Mouse (Mus musculus) MEL (cell line): ENCODE results near the gene Gm28042. TPM values are rescaled to one million over a fixed set of nuclear protein-coding genes. Genes with fewer than 3 reads are reported as not detected.

Experiments used
- DNase-seq: peaks from one replicate; pipeline ENCODE4 v3.0.0; 2011; ENCODE audit warnings: low read depth, low spot score
- H3K27ac ChIP-seq: 2 replicates; pipeline ENCODE4 v1.5.1; 2012; ENCODE audit warnings: low read depth, mild to moderate bottlenecking, control low read depth, low read length, moderate library complexity; ENCODE audit not compliant: control insufficient read depth
- H3K27me3 ChIP-seq, 2 experiments: fragments of 150-350 bp in 1 of 2; sonication (generic) in 1 of 2; 2 replicates each; pipeline ENCODE4 v1.6.1; 2012; ENCODE audit warnings: low read length in 2 of 2, mild to moderate bottlenecking in 2 of 2, improper control_type of control experiment in 1 of 2, moderate library complexity in 1 of 2; ENCODE audit not compliant: insufficient read depth in 2 of 2, control insufficient read depth in 1 of 2
- H3K36me3 ChIP-seq, 2 experiments: 2 replicates each; pipeline ENCODE4 v1.6.1; 2012 to 2014; ENCODE audit warnings: low read length in 2 of 2, improper control_type of control experiment in 1 of 2, inconsistent platforms in 1 of 2, mild to moderate bottlenecking in 1 of 2; ENCODE audit not compliant: insufficient read depth in 2 of 2, control insufficient read depth in 1 of 2
- H3K4me1 ChIP-seq, 2 experiments: fragments of 150-350 bp in 1 of 2; sonication (generic) in 1 of 2; 2 replicates each; pipeline ENCODE4 v1.6.1; 2012; ENCODE audit warnings: low read length in 2 of 2, improper control_type of control experiment in 1 of 2, mild to moderate bottlenecking in 1 of 2; ENCODE audit not compliant: insufficient read depth in 2 of 2, control insufficient read depth in 1 of 2
- H3K4me3 ChIP-seq, 2 experiments: fragments of 150-350 bp in 1 of 2; sonication (generic) in 1 of 2; 2 replicates each; pipeline ENCODE4 v1.5.1; 2012; ENCODE audit warnings: low read depth in 2 of 2, low read length in 2 of 2, mild to moderate bottlenecking in 2 of 2, moderate library complexity in 2 of 2, control low read depth in 1 of 2, improper control_type of control experiment in 1 of 2; ENCODE audit not compliant: control insufficient read depth in 1 of 2, insufficient read depth in 1 of 2
- H3K79me2 ChIP-seq: 2 replicates; pipeline ENCODE4 v1.6.1; 2012; ENCODE audit warnings: mild to moderate bottlenecking, low read length, moderate library complexity; ENCODE audit not compliant: control insufficient read depth, poor library complexity, insufficient read depth
- H3K9ac ChIP-seq: 2 replicates; pipeline ENCODE4 v1.6.1; 2012; ENCODE audit warnings: low read depth, mild to moderate bottlenecking, control low read depth, low read length, moderate library complexity; ENCODE audit not compliant: control insufficient read depth, poor library complexity, severe bottlenecking
- H3K9me3 ChIP-seq: fragments of 150-350 bp; sonication (generic); replicated peaks from 2 replicates; pipeline ENCODE4 v1.6.1; 2012; ENCODE audit warnings: mild to moderate bottlenecking, low read length, improper control_type of control experiment, moderate library complexity; ENCODE audit not compliant: insufficient read depth
- CTCF ChIP-seq, 3 experiments: IDR thresholded peaks in 2 of 3; conservative IDR thresholded peaks in 1 of 3; 2 replicates each; pipeline ENCODE4 v1.5.1; 2011 to 2012; ENCODE audit warnings: low read length in 3 of 3, low read depth in 2 of 3, mild to moderate bottlenecking in 2 of 3, improper control_type of control experiment in 1 of 3, inconsistent platforms in 1 of 3, mixed read lengths in 1 of 3, moderate library complexity in 1 of 3; ENCODE audit not compliant: control insufficient read depth in 1 of 3, insufficient read depth in 1 of 3, poor library complexity in 1 of 3, severe bottlenecking in 1 of 3
- EP300 ChIP-seq, 2 experiments: IDR thresholded peaks; 2 replicates each; pipeline ENCODE4 v1.6.1; 2011; ENCODE audit warnings: improper control_type of control experiment in 2 of 2, low read length in 2 of 2, low read depth in 1 of 2, mild to moderate bottlenecking in 1 of 2
- ETS1 ChIP-seq: IDR thresholded peaks from 2 replicates; pipeline ENCODE4 v1.6.1; 2012; ENCODE audit warnings: low read depth, mild to moderate bottlenecking, inconsistent platforms, low read length, improper control_type of control experiment, moderate library complexity
- KAT2A ChIP-seq: conservative IDR thresholded peaks from 2 replicates; pipeline ENCODE4 v1.6.1; 2012; ENCODE audit warnings: low read depth, low read length, improper control_type of control experiment, inconsistent platforms
- MXI1 ChIP-seq: IDR thresholded peaks from 2 replicates; pipeline ENCODE4 v1.6.1; 2011; ENCODE audit warnings: mild to moderate bottlenecking, low read depth, low read length, improper control_type of control experiment
- POLR2AphosphoS2 ChIP-seq: IDR thresholded peaks from 2 replicates; pipeline ENCODE4 v1.6.1; 2011; ENCODE audit warnings: low read length, improper control_type of control experiment
- RAD21 ChIP-seq: IDR thresholded peaks from 2 replicates; pipeline ENCODE4 v1.6.1; 2011; ENCODE audit warnings: mild to moderate bottlenecking, low read depth, low read length, improper control_type of control experiment
- TAL1 ChIP-seq: IDR thresholded peaks from 2 replicates; pipeline ENCODE4 v1.6.1; 2012; ENCODE audit warnings: mild to moderate bottlenecking, inconsistent platforms, low read length, moderate library complexity, mixed read lengths
- TCF12 ChIP-seq: IDR thresholded peaks from 2 replicates; pipeline ENCODE4 v1.6.1; 2014; ENCODE audit warnings: low read depth, mild to moderate bottlenecking, inconsistent platforms, low read length, improper control_type of control experiment, moderate library complexity
- ZNF384 ChIP-seq: IDR thresholded peaks from 2 replicates; pipeline ENCODE4 v1.6.1; 2012; ENCODE audit warnings: low read depth, mild to moderate bottlenecking, inconsistent platforms, low read length, improper control_type of control experiment
- polyA plus RNA-seq, 2 experiments: library from polyadenylated mRNA; stranded (reverse) in 1 of 2; unstranded in 1 of 2; fragments of >175 nt in 1 of 2; fragments of >200 nt in 1 of 2; gene quantifications; 2 replicates each; pipeline versions ENCODE4 v1.2.1 to v1.2.4; 2012; ENCODE audit warnings: low replicate concordance in 2 of 2, low read depth in 1 of 2; ENCODE audit not compliant: insufficient read length in 2 of 2, insufficient read depth in 1 of 2, missing spikeins in 1 of 2
- total RNA-seq: library from RNA; depleted of rRNA; stranded (reverse); fragments of 300-350 nt; gene quantifications from 2 replicates; pipeline ENCODE4 v1.2.3, GENCODE M21; 2012

Gm28042 gene
- total and polyA plus RNA-seq, 3 experiments, result 0.96 to 1.7 TPM; not detected in 1

DNA sequence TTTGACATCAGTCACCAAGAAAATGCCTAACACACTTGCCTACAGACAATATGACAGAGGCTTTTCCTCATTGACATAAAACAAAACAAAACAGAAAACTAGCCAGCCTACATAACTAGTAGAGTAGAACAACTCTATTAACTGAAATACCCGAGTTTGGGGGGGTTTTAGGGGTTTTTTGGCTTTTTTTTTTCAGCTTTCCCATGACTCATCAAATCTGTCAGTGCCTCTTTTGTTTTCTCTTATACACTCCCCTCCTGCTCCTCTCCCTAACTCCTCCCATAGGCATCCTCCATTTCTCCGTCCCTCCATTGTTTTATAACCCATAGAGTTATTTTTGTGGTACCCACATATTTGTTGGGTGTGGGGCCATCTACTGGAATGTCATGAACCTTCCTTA, 33.8 kb upstream of the Gm28042 start:
- Histone ChIP-seq H3K27ac (no peak overlapping the region), H3K79me2 (no peaks in the 10 kb centered on the region), H3K36me3 (no peaks in the 10 kb centered on the region), H3K4me1 (no peaks in the 10 kb centered on the region), H3K4me3 (no peak overlapping the region), H3K9ac (no peak overlapping the region)
- TF ChIP-seq ZNF384 (0 out of 2 replicates have a peak, but pooled peaks have one; percentile 18), TAL1 (no peak)
- TF ChIP-seq, all 39 proteins: peak for 1
- no peak for DNase-seq
- Histone ChIP-seq H3K27me3 (no peaks in the 10 kb centered on the region), H3K9me3 (no peaks in the 10 kb centered on the region)

DNA sequence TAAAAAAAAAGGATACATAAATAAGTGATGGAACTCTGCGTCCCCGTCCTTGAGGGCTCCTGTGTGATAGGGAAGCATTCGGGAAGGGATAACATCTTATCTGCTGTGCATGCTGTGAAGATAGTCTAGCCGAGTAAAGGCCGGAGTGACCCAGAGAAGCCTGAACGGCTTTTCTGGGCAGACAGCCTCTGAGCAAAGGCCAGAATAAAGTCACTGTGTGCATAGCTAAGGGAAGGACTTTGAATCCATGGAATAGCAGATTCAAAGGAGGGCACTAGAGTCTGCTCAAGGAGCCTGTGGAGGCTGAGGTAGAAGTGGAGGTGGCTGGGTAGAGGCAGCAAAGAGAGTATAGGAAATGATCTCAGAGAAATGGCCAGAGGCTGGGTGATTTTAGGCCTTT, 32.5 kb upstream of the Gm28042 start:
- TF ChIP-seq KAT2A, result no peak
- TF ChIP-seq CTCF (IDR thresholded peaks at IDR 0.05 in 2 of 3, conservative IDR thresholded peaks at IDR 0.05 in 1 of 3; ENCODE audit: control insufficient read depth in 1 of 3, insufficient read depth in 1 of 3, low read depth in 2 of 3, low read length in 3 of 3, poor library complexity in 1 of 3, severe bottlenecking in 1 of 3), result no peak
- no peaks in the 10 kb centered on the region for H3K4me1 ChIP-seq
- H3K79me2 ChIP-seq, result no peaks in the 10 kb centered on the region
- H3K27me3 ChIP-seq, result no peaks in the 10 kb centered on the region
- H3K36me3 ChIP-seq, result no peaks in the 10 kb centered on the region
- H3K9ac ChIP-seq, result no peak overlapping the region
- DNase-seq, result no peak
- no peak overlapping the region for H3K4me3 ChIP-seq
- H3K27ac ChIP-seq, result no peak overlapping the region
- H3K9me3 ChIP-seq, result no peaks in the 10 kb centered on the region

DNA sequence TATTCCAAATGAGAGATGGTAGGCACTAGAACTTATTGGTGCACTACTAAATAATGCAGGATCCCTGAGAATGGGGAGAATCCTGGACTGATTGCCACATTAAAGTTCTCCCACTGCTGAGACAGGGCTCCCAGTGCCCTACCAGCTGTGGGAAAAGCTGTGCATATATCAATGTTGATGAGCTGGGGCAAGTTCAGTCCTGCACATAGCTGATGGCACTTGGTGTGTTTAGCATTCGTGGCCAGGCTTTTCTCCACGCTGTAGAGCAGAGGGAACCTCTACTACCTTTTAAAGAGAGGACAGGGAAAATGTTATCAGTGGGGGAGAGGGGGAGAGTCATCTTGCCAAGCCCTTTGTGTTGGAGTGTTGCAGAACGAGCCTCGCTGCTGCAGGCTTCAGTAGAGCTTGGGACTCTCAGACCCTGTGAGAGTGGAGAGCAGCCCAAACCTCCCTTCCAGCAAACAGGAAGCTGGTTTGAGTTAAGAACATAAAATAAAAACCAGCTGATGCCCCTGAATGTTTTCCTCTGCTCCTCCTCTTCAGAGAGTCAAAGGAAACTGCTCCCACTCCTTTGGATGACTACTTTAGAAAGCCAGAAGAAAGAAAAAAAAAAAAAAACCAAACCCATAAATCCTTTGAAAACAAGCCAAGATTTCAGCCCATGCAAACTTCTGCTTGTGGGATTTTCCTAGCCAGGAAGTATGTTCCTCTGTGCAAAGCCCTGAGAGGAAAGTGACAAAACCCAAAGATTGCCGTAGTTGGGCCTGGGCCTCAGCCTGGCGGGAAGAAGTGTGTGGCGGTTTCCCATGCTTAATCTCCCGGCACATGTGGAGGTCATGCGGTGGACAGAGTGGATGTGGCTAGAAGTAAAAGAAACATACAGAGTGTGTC, 31.7 kb upstream of the Gm28042 start:
- Histone ChIP-seq H3K9ac (no peak overlapping the region), H3K27me3 (no peaks in the 10 kb centered on the region), H3K79me2 (no peaks in the 10 kb centered on the region), H3K9me3 (no peaks in the 10 kb centered on the region), H3K27ac (no peak overlapping the region), H3K36me3 (no peaks in the 10 kb centered on the region), H3K4me3 (no peak overlapping the region), H3K4me1 (no peaks in the 10 kb centered on the region)
- TF ChIP-seq EP300 (IDR thresholded peaks at IDR 0.05; ENCODE audit: low read depth in 1 of 2, low read length in 2 of 2) (no peak), POLR2AphosphoS2 (no peak), TCF12 (no peak), TAL1 (no peak), RAD21 (no peak), MXI1 (no peak), ETS1 (no peak)
- no peak for DNase-seq
